Mouse (Mus musculus): ENCODE measurements around the gene Crtam.
A peak's percentile ranks its signal among the peaks of the same experiment; 100 is the strongest.

The Crtam gene

GRCm38 (mm10) chr9:41004415-41004814 lies at the start of gene Crtam:
Crtam (minus strand) TSS chr9:41004628.
- DNase-seq (ENCODE audit: low read depth) = no peak

GRCm38 (mm10) chr9:41054166-41054565 lies 49.7 kb upstream of the Crtam start:
- DNase-seq (ENCODE audit: low read depth) = peak; percentile 10

- DNase-seq (ENCODE audit: low read depth) = no peak
These were observed 49.0 kb upstream of the Crtam start for GRCm38 (mm10) chr9:41053478-41053877.

- DNase-seq (ENCODE audit: low read depth) = no peak
These were observed 46.9 kb upstream of the Crtam start for GRCm38 (mm10) chr9:41051080-41051932.

- no peak for DNase-seq (ENCODE audit: low read depth)
These were observed 46.1 kb upstream of the Crtam start for GRCm38 (mm10) chr9:41050331-41051079.

GRCm38 (mm10) chr9:41049282-41049681 lies 44.9 kb upstream of the Crtam start:
- no peak for DNase-seq (ENCODE audit: low read depth)

- DNase-seq (ENCODE audit: low read depth) = no peak
These were observed 44.4 kb upstream of the Crtam start for GRCm38 (mm10) chr9:41048820-41049219.

- DNase-seq (ENCODE audit: low read depth) = no peak
These were observed 43.8 kb upstream of the Crtam start for GRCm38 (mm10) chr9:41048216-41048615.

GRCm38 (mm10) chr9:41047654-41048053 lies 43.2 kb upstream of the Crtam start:
- DNase-seq (ENCODE audit: low read depth) = no peak

GRCm38 (mm10) chr9:41044626-41045025 lies 40.2 kb upstream of the Crtam start:
- peak; percentile 79 for DNase-seq (ENCODE audit: low read depth)

GRCm38 (mm10) chr9:41043641-41044040 lies 39.2 kb upstream of the Crtam start:
- DNase-seq (ENCODE audit: low read depth) = no peak

GRCm38 (mm10) chr9:41041404-41041803 lies 37.0 kb upstream of the Crtam start:
- no peak for DNase-seq (ENCODE audit: low read depth)

- DNase-seq (ENCODE audit: low read depth) = no peak
These were observed 33.8 kb upstream of the Crtam start for GRCm38 (mm10) chr9:41038150-41038664.

- DNase-seq (ENCODE audit: low read depth) = no peak
These were observed 27.4 kb upstream of the Crtam start for GRCm38 (mm10) chr9:41031590-41032489.

GRCm38 (mm10) chr9:41029827-41030226 lies 25.4 kb upstream of the Crtam start:
- DNase-seq (ENCODE audit: low read depth) = no peak

- DNase-seq (ENCODE audit: low read depth) = peak; percentile 66
These were observed 24.0 kb upstream of the Crtam start for GRCm38 (mm10) chr9:41028470-41028869.

- DNase-seq (ENCODE audit: low read depth) = no peak
These were observed 17.3 kb upstream of the Crtam start for GRCm38 (mm10) chr9:41021690-41022089.

- peak; percentile 47 for DNase-seq (ENCODE audit: low read depth)
These were observed 16.1 kb upstream of the Crtam start for GRCm38 (mm10) chr9:41020486-41020885.

- DNase-seq (ENCODE audit: low read depth) = no peak
These were observed 10.1 kb upstream of the Crtam start for GRCm38 (mm10) chr9:41014512-41014911.

GRCm38 (mm10) chr9:41012456-41012855 lies 8.0 kb upstream of the Crtam start:
- no peak for DNase-seq (ENCODE audit: low read depth)

- no peak for DNase-seq (ENCODE audit: low read depth)
These were observed 7.3 kb upstream of the Crtam start for GRCm38 (mm10) chr9:41011512-41012436.
